Mouse (Mus musculus): ENCODE measurements around the gene Catsperb.
"Not testable (repeated sequence)": the region's sequence is repeated elsewhere in the genome, so short reads cannot be mapped to it uniquely, and the experiment has no call there.

Gene Catsperb

GRCm38 (mm10) chr12:101404353-101404752 is at the start of gene Catsperb:
TSS of gene Catsperb (plus strand) at chr12:101404653.
- not testable (repeated sequence) for DNase-seq (ENCODE audit: low spot score in 2 of 2)

- DNase-seq (ENCODE audit: low spot score in 2 of 2), result not testable (repeated sequence)
Observed at GRCm38 (mm10) chr12:101361468-101361867, 43.0 kb upstream of the Catsperb start.

- not testable (repeated sequence) for DNase-seq (ENCODE audit: low spot score in 2 of 2)
Observed at GRCm38 (mm10) chr12:101381460-101381859, 23.0 kb upstream of the Catsperb start.

GRCm38 (mm10) chr12:101426131-101426530 is 21.7 kb downstream of the Catsperb start:
- DNase-seq (ENCODE audit: low spot score in 2 of 2), result no peak

- DNase-seq (ENCODE audit: low spot score in 2 of 2), result no peak
Observed at GRCm38 (mm10) chr12:101462051-101462450, 57.6 kb downstream of the Catsperb start.

- DNase-seq (ENCODE audit: low spot score in 2 of 2), result no peak
Observed at GRCm38 (mm10) chr12:101483571-101483970, 79.1 kb downstream of the Catsperb start.

- not testable (repeated sequence) for DNase-seq (ENCODE audit: low spot score in 2 of 2)
Observed at GRCm38 (mm10) chr12:101511326-101511725, 106.9 kb downstream of the Catsperb start.

- DNase-seq (ENCODE audit: low spot score in 2 of 2), result not testable (repeated sequence)
Observed at GRCm38 (mm10) chr12:101606622-101607021, 202.2 kb downstream of the Catsperb start.

GRCm38 (mm10) chr12:101633137-101633536 is 228.7 kb downstream of the Catsperb start:
- no peak for DNase-seq (ENCODE audit: low spot score in 2 of 2)

- no peak for DNase-seq (ENCODE audit: low spot score in 2 of 2)
Observed at GRCm38 (mm10) chr12:101667502-101667901, 263.0 kb downstream of the Catsperb start.
